Comparison of ENCODE assay signal across 8 mouse cellular contexts in genomic region chr6:48047450-48048351, GRCm38 (mm10). TPM values are rescaled to one million over a fixed set of nuclear protein-coding genes. Genes with fewer than 3 reads are reported as not detected.
DNase-seq lines count a peak whose midpoint lies in the region; ATAC-seq lines count a peak whose summit lies in the region.

No protein-coding gene starts in this region.

- H3K4me2 ChIP-seq in lung, embryonic 15.5 days, result peak overlapping the region; percentile 93
- H3K4me2 ChIP-seq in neural tube, embryonic 15.5 days, result peak overlapping the region; percentile 64

- DNase-seq in adrenal gland, adult (ENCODE audit: inconsistent age in 2 of 2, low spot score in 1 of 2), result peak; percentile 57 to 87
- DNase-seq in embryo, embryonic 10.5 days (ENCODE audit: low spot score), result peak; percentile 43
- DNase-seq in heart, embryonic 10.5 days (ENCODE audit: low spot score), result no peak
- DNase-seq in kidney, adult 9 months, result peak; percentile 33
- peak; percentile 72 for DNase-seq in thymus, postnatal 4 days

- H3K4me3 ChIP-seq in heart, embryonic 10.5 days, result peak overlapping the region; percentile 85
- H3K4me3 ChIP-seq in lung, embryonic 15.5 days, result peak overlapping the region; percentile 89
- H3K4me3 ChIP-seq in neural tube, embryonic 15.5 days (replicated peaks), result peak overlapping the region; percentile 81

- H3K36me3 ChIP-seq in heart, embryonic 10.5 days, result peaks cover 22% of the 10 kb centered on the region
- peaks cover 19% of the 10 kb centered on the region for H3K36me3 ChIP-seq in lung, embryonic 15.5 days
- H3K36me3 ChIP-seq in neural tube, embryonic 15.5 days, result peaks cover 20% of the 10 kb centered on the region

- peak overlapping the region; percentile 92 for H3K27ac ChIP-seq in heart, embryonic 10.5 days
- peak overlapping the region; percentile 94 for H3K27ac ChIP-seq in lung, embryonic 15.5 days
- H3K27ac ChIP-seq in neural tube, embryonic 15.5 days (replicated peaks), result peak overlapping the region; percentile 90

- peaks cover 13% of the 10 kb centered on the region; the same call in 1 of the 2 replicates for H3K27me3 ChIP-seq in heart, embryonic 10.5 days (ENCODE audit: insufficient read depth, poor library complexity, severe bottlenecking)
- H3K27me3 ChIP-seq in lung, embryonic 15.5 days, result no peaks in the 10 kb centered on the region
- H3K27me3 ChIP-seq in neural tube, embryonic 15.5 days (replicated peaks), result no peaks in the 10 kb centered on the region

- peak overlapping the region; percentile 81 for H3K9ac ChIP-seq in lung, embryonic 15.5 days
- H3K9ac ChIP-seq in neural tube, embryonic 15.5 days (replicated peaks), result peak overlapping the region; percentile 80

- H3K4me1 ChIP-seq in heart, embryonic 10.5 days, result peaks cover 7% of the 10 kb centered on the region
- H3K4me1 ChIP-seq in lung, embryonic 15.5 days, result 0 out of 2 replicates have a peak, but pooled peaks cover 16% of the 10 kb centered on the region
- H3K4me1 ChIP-seq in neural tube, embryonic 15.5 days, result peaks cover 26% of the 10 kb centered on the region

- peak; percentile 27 for ATAC-seq in CD4-positive, CD25-positive, alpha-beta regulatory T cell, adult 4 months
- peak; percentile 63; the same call in 1 of the 2 replicates for ATAC-seq in lung, embryonic 15.5 days (ENCODE audit: borderline replicate concordance, extremely low read depth, low FRiP score, low TSS enrichment)
- ATAC-seq in neural tube, embryonic 15.5 days (ENCODE audit: low FRiP score), result peak; percentile 53

- no peaks in the 10 kb centered on the region for H3K9me3 ChIP-seq in heart, embryonic 10.5 days
- H3K9me3 ChIP-seq in lung, embryonic 15.5 days, result no peaks in the 10 kb centered on the region
- no peaks in the 10 kb centered on the region for H3K9me3 ChIP-seq in neural tube, embryonic 15.5 days (replicated peaks)

- WGBS in heart, embryonic 10.5 days, result 20% methylated on average over 121 of the region's 150 CpGs
- WGBS in lung, embryonic 15.5 days, result 1% methylated on average over 117 of the region's 150 CpGs
- under 1% methylated on average over 90 of the region's 150 CpGs for WGBS in neural tube, embryonic 15.5 days

RNA-seq across cellular contexts. Expression of gene Zfp777, which starts 1.0 kb away (rescaled TPM):
- 1 to 10 TPM; 3.1 to 5.3 TPM for polyA plus RNA-seq in CD4-positive, CD25-positive, alpha-beta regulatory T cell, adult 4 months (2017; shearing (Covaris generic))
- polyA plus RNA-seq in heart, embryonic 10.5 days (2016; fragmentation: Nextera tagmentation; extraction: Ambion mirVana), result 4.7 and 8.0 TPM in 2 replicates
- 7.8 and 8.2 TPM in 2 replicates for polyA plus RNA-seq in lung, embryonic 15.5 days (2015; fragmentation: Nextera tagmentation; extraction: Ambion mirVana)
- 13.4 and 14.8 TPM in 2 replicates for polyA plus RNA-seq in neural tube, embryonic 15.5 days (2015; fragmentation: Nextera tagmentation; extraction: Ambion mirVana)

RNA-seq across cellular contexts. Expression of gene Zfp746, which starts 38.7 kb away (rescaled TPM):
- 10 to 100 TPM in 1 of 2 experiments, 1 to 10 TPM in 1; 5.0 to 10.1 TPM for polyA plus RNA-seq in CD4-positive, CD25-positive, alpha-beta regulatory T cell, adult 4 months (2017; shearing (Covaris generic))
- polyA plus RNA-seq in heart, embryonic 10.5 days (2016; fragmentation: Nextera tagmentation; extraction: Ambion mirVana), result 11.0 and 18.0 TPM in 2 replicates
- polyA plus RNA-seq in lung, embryonic 15.5 days (2015; fragmentation: Nextera tagmentation; extraction: Ambion mirVana), result 22.2 and 22.3 TPM in 2 replicates
- polyA plus RNA-seq in neural tube, embryonic 15.5 days (2015; fragmentation: Nextera tagmentation; extraction: Ambion mirVana), result 19.4 and 21.9 TPM in 2 replicates
